Mouse (Mus musculus) WW6 (cell line): ENCODE results near the gene Alox5.

Source experiments
- DNase-seq: peaks from one replicate; pipeline ENCODE4 v3.0.0-alpha.2; 2013; ENCODE audit warnings: low read depth, low spot score

Alox5 gene

GRCm38 (mm10) chr6:116417518-116418315, 43.3 kb downstream of the Alox5 start:
- no peak for DNase-seq

DNA sequence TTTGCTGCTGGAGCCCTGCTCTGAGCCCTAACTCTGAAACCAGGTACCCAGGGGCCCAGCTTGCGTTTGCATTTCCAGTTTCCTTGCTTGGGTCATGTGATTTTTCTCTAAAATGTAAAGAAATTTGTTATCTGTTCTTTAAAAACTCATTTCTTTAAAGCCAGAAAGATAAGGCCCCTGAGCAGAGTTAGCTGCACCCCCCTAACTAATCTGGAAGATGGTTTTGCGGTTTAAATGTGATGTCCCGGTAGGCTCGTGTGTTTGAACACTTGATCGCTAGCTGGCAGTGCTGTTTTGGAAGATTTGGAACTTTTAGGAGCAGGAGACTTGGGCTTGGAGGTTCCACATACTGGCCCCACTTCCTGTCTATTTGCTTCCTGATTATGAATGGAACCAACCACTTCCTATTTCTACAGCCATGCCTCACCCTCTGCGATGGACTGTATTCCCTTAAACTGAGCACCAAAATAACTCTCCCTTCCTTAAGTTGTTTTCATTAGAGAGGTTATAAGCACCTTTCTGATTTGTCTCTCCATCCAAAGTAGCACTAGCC, 44.9 kb downstream of the Alox5 start:
- DNase-seq: no peak

GRCm38 (mm10) chr6:116415126-116415676, 45.8 kb downstream of the Alox5 start:
- no peak for DNase-seq

- no peak for DNase-seq
Measured at GRCm38 (mm10) chr6:116412546-116413325, 48.2 kb downstream of the Alox5 start.

GRCm38 (mm10) chr6:116411716-116412115, 49.3 kb downstream of the Alox5 start:
- DNase-seq: no peak

GRCm38 (mm10) chr6:116410436-116410835, 50.5 kb downstream of the Alox5 start:
- no peak for DNase-seq

DNA sequence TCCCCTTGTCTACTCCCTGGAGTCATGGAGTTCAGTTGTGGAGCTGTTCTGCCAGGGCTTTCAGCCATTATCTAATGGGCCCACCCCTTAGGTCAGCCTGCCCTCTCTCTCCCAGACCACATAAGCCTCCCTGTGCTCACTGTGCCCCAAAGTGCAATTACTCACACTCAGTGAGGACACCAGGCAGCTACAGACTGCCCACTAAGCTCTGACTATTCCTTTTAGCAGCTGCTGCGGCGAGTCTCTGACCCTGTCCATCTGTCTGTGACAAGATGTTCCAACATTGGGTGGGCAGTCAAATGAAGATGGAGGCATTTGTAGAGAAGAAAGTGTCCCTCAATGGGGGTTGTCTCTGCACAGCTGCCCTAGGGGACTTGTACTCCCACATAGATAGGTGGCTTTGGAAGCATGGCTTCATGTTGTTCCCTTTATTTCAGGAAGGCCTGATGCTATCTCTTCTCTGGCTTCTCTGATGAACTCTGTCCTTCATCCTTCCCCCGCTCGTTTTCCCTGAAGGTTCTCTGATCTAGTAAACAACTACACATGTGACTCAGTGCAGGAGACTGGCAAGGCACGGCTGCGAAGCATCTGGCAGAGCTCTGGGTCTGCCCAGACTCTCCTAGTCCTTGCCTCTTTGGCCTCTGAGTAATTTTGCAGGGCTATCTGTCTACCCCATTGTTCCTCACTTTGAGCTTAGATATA, 52.9 kb downstream of the Alox5 start:
- no peak for DNase-seq

DNA sequence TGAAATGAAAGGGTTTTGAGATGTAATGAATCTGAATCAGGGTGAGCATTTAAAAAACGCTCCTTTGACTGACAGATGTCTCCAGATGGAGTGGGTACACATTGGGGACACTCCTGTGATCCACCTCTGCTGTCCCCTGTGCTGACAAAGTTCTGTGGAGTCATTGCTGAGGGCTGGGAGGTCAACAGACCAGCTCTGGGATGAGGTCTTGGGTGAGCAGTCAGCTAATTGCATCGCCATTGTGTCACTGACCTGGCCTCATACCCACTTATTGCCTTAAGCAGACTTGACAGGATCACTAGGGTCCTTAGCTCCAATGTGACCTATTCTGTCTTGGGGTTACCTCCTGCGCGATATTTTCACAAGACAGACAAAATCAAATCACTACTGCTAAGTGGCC, 53.8 kb downstream of the Alox5 start:
- DNase-seq: no peak

DNA sequence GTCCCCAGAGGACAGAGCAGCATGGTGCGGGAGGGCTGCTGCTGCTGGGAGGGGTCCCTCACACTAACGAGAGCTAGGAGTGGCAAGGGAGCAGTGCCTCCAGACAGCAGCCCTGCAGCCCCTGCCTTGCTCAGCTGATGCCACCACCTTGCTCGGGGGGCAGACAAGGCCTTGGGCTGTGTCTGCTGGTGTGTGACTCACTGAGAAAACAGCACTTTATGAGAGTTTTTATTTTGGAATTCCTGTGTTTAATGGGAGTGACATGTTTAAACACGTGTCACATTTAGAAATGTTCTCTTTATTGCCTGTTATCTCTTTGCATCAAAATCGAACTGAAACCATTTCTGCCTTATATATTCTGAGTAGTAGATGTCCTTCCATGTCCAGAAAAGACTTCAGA, 54.3 kb downstream of the Alox5 start:
- no peak for DNase-seq

- DNase-seq: no peak
Measured at GRCm38 (mm10) chr6:116406152-116406551, 54.8 kb downstream of the Alox5 start.

- no peak for DNase-seq
Measured at GRCm38 (mm10) chr6:116405715-116406114, 55.3 kb downstream of the Alox5 start.

DNA sequence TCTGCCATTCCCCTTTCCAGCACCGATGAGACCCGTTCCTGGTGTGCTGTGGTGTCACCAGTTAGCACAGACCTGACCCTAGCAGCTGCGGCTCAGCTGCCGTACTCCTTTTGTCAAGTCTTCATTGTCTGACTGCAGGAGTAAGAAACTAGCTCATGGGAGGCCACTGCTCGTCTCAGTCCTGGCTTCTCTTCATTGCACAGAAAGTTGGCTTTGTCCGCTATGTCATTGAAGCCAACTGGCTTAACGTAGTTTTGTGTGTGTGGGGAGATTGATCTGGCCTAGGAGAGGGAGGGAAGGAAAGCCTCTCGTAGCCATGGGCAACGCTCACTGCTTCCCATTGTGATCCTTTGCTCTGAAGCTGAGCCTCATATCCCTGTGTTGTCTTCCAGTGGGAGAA, 55.7 kb downstream of the Alox5 start:
- no peak for DNase-seq

DNA sequence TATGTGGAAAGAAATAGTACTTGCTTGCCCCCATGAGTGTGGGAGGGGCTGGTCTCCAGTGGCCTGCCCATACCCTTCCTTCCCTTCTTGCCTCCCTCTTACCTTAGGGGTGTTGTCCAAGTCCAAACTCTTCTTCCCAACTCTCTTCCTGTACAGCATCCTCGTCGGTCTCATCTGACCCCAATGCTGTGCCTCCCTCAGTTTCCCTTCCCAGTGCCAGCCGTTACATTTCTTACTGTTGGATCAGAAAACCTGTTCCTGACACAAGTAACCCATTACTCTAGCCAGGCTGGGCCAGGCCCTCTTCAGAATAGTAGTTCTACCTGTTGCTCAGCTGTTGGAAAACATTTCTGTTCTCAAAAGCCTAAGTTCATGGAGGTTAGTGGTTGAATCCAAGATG, 58.6 kb downstream of the Alox5 start:
- DNase-seq: no peak

DNA sequence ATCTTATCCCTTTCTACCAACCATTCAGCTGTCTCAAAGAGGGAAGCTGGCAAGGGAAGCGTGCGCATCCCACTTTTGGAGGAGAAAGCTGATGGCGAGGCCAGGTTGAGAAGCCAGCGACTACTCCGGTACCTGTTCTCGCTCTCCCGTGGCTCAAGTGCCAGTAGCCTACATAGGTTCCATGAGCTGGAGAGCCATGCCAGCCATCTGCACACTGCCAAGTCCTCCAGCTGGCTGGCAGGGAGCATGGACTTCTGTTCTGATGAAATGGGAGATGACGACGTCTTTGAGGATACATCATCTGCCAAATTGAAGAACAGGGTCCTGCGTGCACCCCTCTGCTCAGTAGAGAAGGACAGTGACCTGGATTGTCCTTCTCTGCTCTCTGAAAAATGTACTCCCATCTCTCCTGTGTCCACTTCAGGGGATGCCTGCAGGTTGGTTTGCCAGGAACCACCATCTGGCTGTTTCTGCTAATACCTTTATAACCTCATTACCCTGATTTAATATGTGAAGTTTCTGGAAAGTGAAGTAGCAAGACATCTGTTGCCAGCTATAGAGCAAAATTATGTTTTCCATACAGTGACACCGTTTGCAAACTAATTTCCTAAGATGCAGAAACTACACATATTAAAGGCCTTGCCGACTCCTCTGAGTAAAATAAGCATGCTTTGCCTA, 59.1 kb downstream of the Alox5 start:
- no peak for DNase-seq

- DNase-seq: no peak
Measured at GRCm38 (mm10) chr6:116398136-116398535, 62.8 kb downstream of the Alox5 start.

DNA sequence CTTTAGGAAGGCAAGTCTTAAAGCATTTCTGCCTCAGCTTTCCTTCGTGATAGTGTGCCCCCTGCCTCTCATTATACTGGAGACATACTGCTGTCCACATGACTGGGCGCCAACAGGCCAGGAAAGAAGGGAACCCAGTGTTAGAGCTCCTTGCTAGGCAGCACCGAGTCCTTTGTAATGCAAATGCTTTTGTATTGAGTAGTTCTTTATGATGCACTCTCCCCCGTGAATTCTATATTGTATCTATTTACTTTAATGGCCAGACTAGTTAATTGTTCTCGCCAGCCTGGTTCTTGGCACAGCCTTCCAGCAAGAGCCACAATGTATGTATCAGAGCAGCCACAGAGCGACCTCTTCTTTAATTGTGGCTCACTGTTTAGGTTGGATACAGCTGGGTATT, 63.4 kb downstream of the Alox5 start:
- no peak for DNase-seq

- no peak for DNase-seq
Measured at GRCm38 (mm10) chr6:116394916-116395648, 65.9 kb downstream of the Alox5 start.

- DNase-seq: no peak
Measured at GRCm38 (mm10) chr6:116389481-116389880, 71.5 kb downstream of the Alox5 start.

DNA sequence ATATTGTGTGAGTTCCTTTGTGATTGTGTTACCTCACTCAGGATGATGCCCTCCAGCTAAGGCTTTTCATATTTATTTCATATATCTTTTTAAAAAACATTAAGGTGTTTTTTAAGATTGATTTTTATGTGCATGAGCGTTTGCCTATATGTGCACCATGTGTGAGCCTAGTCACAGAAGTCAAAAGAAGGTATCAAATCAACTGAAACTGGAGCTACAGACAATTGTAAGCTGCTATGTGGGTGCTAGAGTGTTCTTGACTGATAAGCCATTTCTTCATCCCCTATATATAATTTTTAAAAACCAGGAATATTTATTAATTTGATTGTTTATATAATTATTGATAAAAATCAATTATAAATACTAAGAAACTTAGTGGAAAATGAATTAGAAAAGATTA, 72.9 kb downstream of the Alox5 start:
- no peak for DNase-seq

DNA sequence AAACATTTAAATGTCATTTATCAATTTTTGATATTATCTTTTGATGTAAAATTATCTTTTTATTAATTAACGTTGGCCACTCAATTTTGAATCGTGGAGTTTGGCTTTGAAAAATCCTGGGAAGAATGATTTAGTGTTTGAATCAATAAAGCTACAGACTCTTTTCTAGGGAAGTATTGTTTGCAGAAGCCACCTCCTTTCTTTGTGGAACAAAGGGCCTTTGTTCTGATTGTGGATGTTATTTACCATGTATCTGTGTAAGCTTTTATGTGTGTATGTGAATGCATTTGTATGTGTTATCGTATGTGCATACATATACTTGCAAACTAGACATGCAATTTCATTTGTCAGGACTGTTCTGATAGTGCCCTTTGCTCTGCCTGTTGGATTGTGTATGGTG, 74.5 kb downstream of the Alox5 start:
- DNase-seq: no peak

DNA sequence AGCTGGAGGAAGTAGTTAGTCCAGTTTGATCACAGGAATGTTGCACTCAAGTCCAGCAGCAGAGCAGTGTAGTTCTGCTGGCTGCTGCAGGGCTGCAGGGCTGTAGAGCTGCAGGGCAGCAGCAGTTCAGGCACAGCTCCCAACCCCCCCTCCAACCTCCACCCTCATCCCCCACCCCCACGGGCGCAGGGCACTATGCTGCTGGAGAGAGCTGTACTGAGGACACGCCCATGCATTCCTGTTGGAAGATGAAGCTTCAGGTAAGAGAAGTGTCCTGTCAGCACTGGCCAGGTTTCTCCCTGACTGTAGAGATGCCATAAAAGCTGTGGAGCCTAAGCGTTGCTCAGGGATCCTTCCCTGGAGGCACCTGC, 74.9 kb downstream of the Alox5 start:
- peak; percentile 18 for DNase-seq
